Mouse (Mus musculus) midbrain, postnatal 0 days (tissue): Measurements from ENCODE around the gene Tbxa2r. TPM values are rescaled to one million over a fixed set of nuclear protein-coding genes. Genes with fewer than 3 reads are reported as not detected.

Experiments
- ATAC-seq: fragments of 200-750 bp; cut with Nextera tagmentation; 2 replicates; pipeline ENCODE4 v1.8.0; 2017; ENCODE audit warnings: moderate number of reproducible peaks, mild to moderate bottlenecking, moderate TSS enrichment, moderate library complexity; ENCODE audit not compliant: low FRiP score
- DNase-seq: peaks from one replicate; pipeline ENCODE4 v3.0.0-alpha.2; 2015; ENCODE audit warnings: low spot score
- H3K27ac ChIP-seq: fragments of 300-500 bp; sonication (generic); 2 replicates; pipeline ENCODE4 v1.5.1; 2014; ENCODE audit warnings: low read depth, mild to moderate bottlenecking, low read length, mixed read lengths
- H3K27me3 ChIP-seq: fragments of 300-500 bp; sonication (generic); 2 replicates; pipeline ENCODE4 v1.6.1; 2014; ENCODE audit warnings: low read length, control low read depth, mixed read lengths; ENCODE audit not compliant: insufficient read depth
- H3K36me3 ChIP-seq: fragments of 300-500 bp; sonication (generic); 2 replicates; pipeline ENCODE4 v1.6.1; 2014; ENCODE audit warnings: low read length, control low read depth, mixed read lengths; ENCODE audit not compliant: insufficient read depth
- H3K4me1 ChIP-seq: fragments of 300-500 bp; sonication (generic); 2 replicates; pipeline ENCODE4 v1.6.1; 2014; ENCODE audit warnings: mild to moderate bottlenecking, control low read depth, antibody characterized with exemption, low read length, mixed read lengths; ENCODE audit not compliant: insufficient read depth
- H3K4me2 ChIP-seq: fragments of 300-500 bp; sonication (generic); 2 replicates; pipeline ENCODE4 v1.6.1; 2014; ENCODE audit warnings: low read depth, mild to moderate bottlenecking, low read length, mixed read lengths; ENCODE audit not compliant: poor library complexity, severe bottlenecking
- H3K4me3 ChIP-seq: fragments of 300-500 bp; sonication (generic); 2 replicates; pipeline ENCODE4 v1.5.1; 2014; ENCODE audit warnings: low read depth, mild to moderate bottlenecking, low read length, moderate library complexity
- H3K9ac ChIP-seq: fragments of 300-500 bp; sonication (generic); replicated peaks from 2 replicates; pipeline ENCODE4 v1.6.1; 2014; ENCODE audit warnings: mild to moderate bottlenecking, low read length, moderate library complexity, mixed read lengths; ENCODE audit not compliant: poor library complexity, severe bottlenecking
- H3K9me3 ChIP-seq: fragments of 300-500 bp; sonication (generic); 2 replicates; pipeline ENCODE4 v1.6.1; 2016; ENCODE audit warnings: low read length, control low read depth
- CTCF ChIP-seq: IDR thresholded peaks from 2 replicates; pipeline ENCODE4 v1.5.1; 2016; ENCODE audit warnings: antibody characterized with exemption, mild to moderate bottlenecking
- WGBS: fragments of 180-500 bp; shearing (Covaris S2); extraction: QIAGEN DNeasy Blood & Tissue Kit; methylation state at CpG from one replicate; pipeline ENCODE4 v1.1.7; 2014; 5-methylcytosine and 5-hydroxymethylcytosine counted together
- polyA plus RNA-seq: library from polyadenylated mRNA; unstranded; fragments of >200 nt; fragmentation: Nextera tagmentation; extraction: Ambion mirVana; gene quantifications from 2 replicates; pipeline ENCODE4 v1.2.1, GENCODE M21; 2015
- total RNA-seq: library from RNA; depleted of rRNA; stranded (reverse); fragments of >200 nt; gene quantifications from 2 replicates; pipeline ENCODE4 v1.2.3, GENCODE M21; 2014

The Tbxa2r gene
- total and polyA plus RNA-seq, 2 experiments from 2014 or later, result 3.8 to 7.0 TPM

GRCm38 (mm10) chr10:81298369-81299100 lies 30.0 kb upstream of the Tbxa2r start:
- H3K9me3 ChIP-seq, result no peaks in the 10 kb centered on the region
- DNase-seq, result no peak
- H3K27me3 ChIP-seq, result no peaks in the 10 kb centered on the region
- H3K4me3 ChIP-seq, result no peak overlapping the region
- 95% methylated on average over 17 of the region's 17 CpGs for WGBS
- no peak overlapping the region for H3K27ac ChIP-seq
- H3K36me3 ChIP-seq, result no peaks in the 10 kb centered on the region
- peaks cover 18% of the 10 kb centered on the region for H3K4me1 ChIP-seq
- no peak overlapping the region for H3K9ac ChIP-seq
- no peak overlapping the region for H3K4me2 ChIP-seq
- ATAC-seq, result no peak
- TF ChIP-seq CTCF, result no peak

- Histone ChIP-seq H3K9ac (no peak overlapping the region), H3K36me3 (no peaks in the 10 kb centered on the region), H3K4me2 (no peak overlapping the region), H3K4me1 (peaks cover 5% of the 10 kb centered on the region; the same call in 1 of the 2 replicates), H3K27me3 (no peaks in the 10 kb centered on the region), H3K27ac (no peak overlapping the region), H3K9me3 (no peaks in the 10 kb centered on the region), H3K4me3 (no peak overlapping the region)
- no peak for ATAC-seq
- 92% methylated on average over 14 of the region's 14 CpGs for WGBS
- no peak for TF ChIP-seq CTCF
- no peak for DNase-seq
Measured at GRCm38 (mm10) chr10:81299585-81300351, 28.8 kb upstream of the Tbxa2r start.

- Histone ChIP-seq H3K9me3 (no peaks in the 10 kb centered on the region), H3K4me3 (no peak overlapping the region), H3K27ac (no peak overlapping the region), H3K4me2 (no peak overlapping the region), H3K4me1 (no peaks in the 10 kb centered on the region), H3K36me3 (no peaks in the 10 kb centered on the region), H3K9ac (no peak overlapping the region), H3K27me3 (no peaks in the 10 kb centered on the region)
- ATAC-seq, result no peak
- WGBS, result 84% methylated on average over 9 of the region's 9 CpGs
- no peak for TF ChIP-seq CTCF
- DNase-seq, result no peak
Measured at GRCm38 (mm10) chr10:81300352-81300907, 28.1 kb upstream of the Tbxa2r start.

GRCm38 (mm10) chr10:81301321-81301720 lies 27.2 kb upstream of the Tbxa2r start:
- H3K4me1 ChIP-seq, result no peaks in the 10 kb centered on the region
- TF ChIP-seq CTCF, result no peak
- 87% methylated on average over 9 of the region's 9 CpGs for WGBS

GRCm38 (mm10) chr10:81302288-81302687 lies 26.2 kb upstream of the Tbxa2r start:
- WGBS, result 65% methylated on average over 4 of the region's 4 CpGs
- Histone ChIP-seq H3K9ac (0 out of 2 replicates have a peak overlapping the region, but pooled peaks have one; percentile 13), H3K36me3 (peaks cover 13% of the 10 kb centered on the region), H3K27me3 (no peaks in the 10 kb centered on the region), H3K4me1 (no peaks in the 10 kb centered on the region), H3K9me3 (no peaks in the 10 kb centered on the region), H3K27ac (no peak overlapping the region), H3K4me2 (no peak overlapping the region), H3K4me3 (no peak overlapping the region)
- no peak for DNase-seq
- no peak for TF ChIP-seq CTCF
- ATAC-seq, result no peak

More at GRCm38 (mm10) chr10:81301321-81301720, 27.2 kb upstream of the Tbxa2r start:
- H3K9me3 ChIP-seq, result no peaks in the 10 kb centered on the region
- no peak overlapping the region for H3K27ac ChIP-seq
- no peak overlapping the region for H3K9ac ChIP-seq
- H3K4me3 ChIP-seq, result no peak overlapping the region
- ATAC-seq, result no peak
- no peaks in the 10 kb centered on the region for H3K27me3 ChIP-seq
- DNase-seq, result no peak
- H3K4me2 ChIP-seq, result no peak overlapping the region
- H3K36me3 ChIP-seq, result peaks cover 3% of the 10 kb centered on the region; the same call in 1 of the 2 replicates
